Mouse (Mus musculus): ENCODE measurements at regions not wholly inside any gene's neighbourhood (a gene's known extent, or its start where the extent isn't known, plus 50 kb on each side); places are given as distances from the start of the nearest gene placed in this dataset.

DNA sequence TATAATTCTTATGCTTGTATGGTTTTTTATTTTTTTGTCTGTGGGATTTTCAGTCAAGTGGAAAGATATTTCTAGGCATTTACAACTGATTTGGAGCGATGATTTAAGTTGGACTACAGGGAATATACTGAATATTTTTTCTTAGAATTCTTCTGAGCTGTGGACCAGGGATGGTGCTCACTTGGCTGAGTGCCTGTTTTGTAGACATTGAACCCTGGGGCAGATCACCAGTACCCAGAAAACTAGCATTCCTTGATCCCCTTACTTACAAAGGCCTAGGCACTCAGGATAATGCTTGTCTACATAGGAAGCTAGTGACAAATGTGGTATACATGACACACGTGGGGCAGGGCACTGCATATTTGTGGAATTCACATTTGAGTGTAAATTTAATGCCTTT lies 624.6 kb downstream of the Inhba start:
- no peak overlapping the region for H3K4me3 ChIP-seq (ENCODE audit: control insufficient read depth, insufficient read depth, low read length)
- H3K36me3 ChIP-seq (ENCODE audit: control insufficient read depth, insufficient read depth, low read length): no peaks in the 10 kb centered on the region
- H3K4me1 ChIP-seq (replicated peaks; ENCODE audit: control insufficient read depth, insufficient read depth, low read length): no peaks in the 10 kb centered on the region
- no peak for DNase-seq
- TF ChIP-seq POLR2A (IDR thresholded peaks at IDR 0.05; ENCODE audit: control insufficient read depth, extremely low read depth, insufficient read depth, low read length, poor library complexity): no peak
- no peak for TF ChIP-seq CTCF (IDR thresholded peaks at IDR 0.05; ENCODE audit: borderline replicate concordance, control insufficient read depth, extremely low read depth, insufficient read depth, low read length, poor library complexity)
- H3K27ac ChIP-seq (ENCODE audit: control insufficient read depth, insufficient read depth, low read length): no peak overlapping the region
- no peaks in the 10 kb centered on the region for H3K27me3 ChIP-seq (ENCODE audit: control insufficient read depth, insufficient read depth, low read length)
- WGBS: 90% methylated on average over 2 of the region's 2 CpGs

DNA sequence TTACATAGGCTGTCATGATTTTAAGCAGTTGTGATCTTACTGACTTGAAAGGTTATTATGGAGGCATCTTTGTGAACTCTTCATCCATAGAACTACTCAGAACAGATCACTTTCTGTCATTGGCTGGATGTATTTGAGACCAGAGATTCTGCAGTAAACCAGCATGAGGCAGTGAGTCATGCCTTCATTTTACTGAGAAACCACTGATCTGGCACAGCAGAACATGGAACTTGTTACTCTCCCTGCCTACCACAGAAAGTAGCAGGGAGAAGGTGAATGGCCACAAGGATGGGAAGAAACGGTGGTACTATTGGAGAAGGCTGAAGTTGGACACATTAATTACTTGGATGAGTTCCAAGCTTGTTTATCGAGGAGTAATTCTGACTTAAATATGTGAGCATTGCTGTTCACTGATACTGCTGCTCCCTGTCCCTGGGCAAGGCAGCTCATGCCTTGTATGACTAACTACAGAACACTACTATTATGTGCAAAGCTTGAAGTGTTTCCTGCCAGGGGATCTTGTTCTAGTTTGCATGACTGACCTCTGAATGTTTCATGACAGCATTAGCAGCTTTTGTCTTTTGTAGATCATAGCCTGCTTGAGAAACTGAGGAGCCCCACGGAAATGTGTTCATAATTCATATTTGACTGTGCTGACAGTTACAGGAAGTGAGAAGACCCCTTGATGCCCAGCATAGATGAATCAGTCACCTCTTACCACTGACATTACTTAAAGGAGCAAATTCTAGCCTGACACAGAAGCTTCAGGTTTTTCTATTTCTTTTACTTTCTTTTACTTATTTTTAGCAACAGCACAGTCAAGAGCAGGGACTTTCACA lies 630.2 kb downstream of the Inhba start:
- no peaks in the 10 kb centered on the region for H3K36me3 ChIP-seq (ENCODE audit: control insufficient read depth, insufficient read depth, low read length)
- no peaks in the 10 kb centered on the region for H3K4me1 ChIP-seq (replicated peaks; ENCODE audit: control insufficient read depth, insufficient read depth, low read length)
- 55% methylated on average over 3 of the region's 3 CpGs for WGBS
- no peaks in the 10 kb centered on the region for H3K27me3 ChIP-seq (ENCODE audit: control insufficient read depth, insufficient read depth, low read length)
- no peak overlapping the region for H3K27ac ChIP-seq (ENCODE audit: control insufficient read depth, insufficient read depth, low read length)
- TF ChIP-seq CTCF (IDR thresholded peaks at IDR 0.05; ENCODE audit: borderline replicate concordance, control insufficient read depth, extremely low read depth, insufficient read depth, low read length, poor library complexity): no peak
- no peak for TF ChIP-seq POLR2A (IDR thresholded peaks at IDR 0.05; ENCODE audit: control insufficient read depth, extremely low read depth, insufficient read depth, low read length, poor library complexity)
- no peak for DNase-seq
- H3K4me3 ChIP-seq (ENCODE audit: control insufficient read depth, insufficient read depth, low read length): no peak overlapping the region

GRCm38 (mm10) chr13:16642450-16642994 lies 630.9 kb downstream of the Inhba start:
- no peak overlapping the region for H3K27ac ChIP-seq (ENCODE audit: control insufficient read depth, insufficient read depth, low read length)
- 73% methylated on average over 6 of the region's 6 CpGs for WGBS
- H3K27me3 ChIP-seq (ENCODE audit: control insufficient read depth, insufficient read depth, low read length): no peaks in the 10 kb centered on the region

GRCm38 (mm10) chr13:16645311-16645710 lies 633.7 kb downstream of the Inhba start:
- H3K27me3 ChIP-seq (ENCODE audit: control insufficient read depth, insufficient read depth, low read length): no peaks in the 10 kb centered on the region
- 95% methylated on average over 3 of the region's 3 CpGs for WGBS

More at GRCm38 (mm10) chr13:16642450-16642994, 630.9 kb downstream of the Inhba start:
- no peak for TF ChIP-seq CTCF (IDR thresholded peaks at IDR 0.05; ENCODE audit: borderline replicate concordance, control insufficient read depth, extremely low read depth, insufficient read depth, low read length, poor library complexity)
- no peak for TF ChIP-seq POLR2A (IDR thresholded peaks at IDR 0.05; ENCODE audit: control insufficient read depth, extremely low read depth, insufficient read depth, low read length, poor library complexity)
- Histone ChIP-seq H3K36me3 (ENCODE audit: control insufficient read depth, insufficient read depth, low read length) (no peaks in the 10 kb centered on the region), H3K4me3 (ENCODE audit: control insufficient read depth, insufficient read depth, low read length) (no peak overlapping the region), H3K4me1 (replicated peaks; ENCODE audit: control insufficient read depth, insufficient read depth, low read length) (no peaks in the 10 kb centered on the region)
- no peak for DNase-seq

GRCm38 (mm10) chr13:16646056-16646455 lies 634.4 kb downstream of the Inhba start:
- Histone ChIP-seq H3K4me3 (ENCODE audit: control insufficient read depth, insufficient read depth, low read length) (no peak overlapping the region), H3K4me1 (replicated peaks; ENCODE audit: control insufficient read depth, insufficient read depth, low read length) (no peaks in the 10 kb centered on the region), H3K36me3 (ENCODE audit: control insufficient read depth, insufficient read depth, low read length) (no peaks in the 10 kb centered on the region), H3K27ac (ENCODE audit: control insufficient read depth, insufficient read depth, low read length) (no peak overlapping the region), H3K27me3 (ENCODE audit: control insufficient read depth, insufficient read depth, low read length) (no peaks in the 10 kb centered on the region)
- no peak for DNase-seq
- TF ChIP-seq POLR2A (IDR thresholded peaks at IDR 0.05; ENCODE audit: control insufficient read depth, extremely low read depth, insufficient read depth, low read length, poor library complexity) (no peak), CTCF (IDR thresholded peaks at IDR 0.05; ENCODE audit: borderline replicate concordance, control insufficient read depth, extremely low read depth, insufficient read depth, low read length, poor library complexity) (no peak)

More at GRCm38 (mm10) chr13:16645311-16645710, 633.7 kb downstream of the Inhba start:
- TF ChIP-seq CTCF (IDR thresholded peaks at IDR 0.05; ENCODE audit: borderline replicate concordance, control insufficient read depth, extremely low read depth, insufficient read depth, low read length, poor library complexity): no peak
- no peak for TF ChIP-seq POLR2A (IDR thresholded peaks at IDR 0.05; ENCODE audit: control insufficient read depth, extremely low read depth, insufficient read depth, low read length, poor library complexity)
- Histone ChIP-seq H3K36me3 (ENCODE audit: control insufficient read depth, insufficient read depth, low read length) (no peaks in the 10 kb centered on the region), H3K27ac (ENCODE audit: control insufficient read depth, insufficient read depth, low read length) (no peak overlapping the region), H3K4me1 (replicated peaks; ENCODE audit: control insufficient read depth, insufficient read depth, low read length) (no peaks in the 10 kb centered on the region), H3K4me3 (ENCODE audit: control insufficient read depth, insufficient read depth, low read length) (no peak overlapping the region)
- DNase-seq: no peak

DNA sequence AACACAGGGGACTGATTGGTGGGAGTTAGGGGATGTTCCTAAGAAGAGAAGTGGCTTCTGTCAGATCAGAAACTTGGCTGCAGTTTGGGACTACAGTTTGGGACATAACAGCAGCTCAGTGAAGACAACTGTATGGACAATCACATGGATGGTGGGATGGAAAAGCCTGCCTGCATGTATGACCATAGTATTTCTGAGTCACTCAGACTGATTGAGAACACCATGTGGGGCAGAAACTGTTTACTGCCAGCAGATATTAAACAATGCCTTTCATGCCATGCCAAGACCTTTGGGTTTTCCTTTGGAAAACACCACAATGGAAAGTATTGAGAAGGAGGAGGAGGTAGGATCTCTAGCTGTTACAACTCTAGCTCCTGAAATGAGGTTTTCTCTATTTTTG lies 635.0 kb downstream of the Inhba start:
- Histone ChIP-seq H3K27me3 (ENCODE audit: control insufficient read depth, insufficient read depth, low read length) (no peaks in the 10 kb centered on the region), H3K4me3 (ENCODE audit: control insufficient read depth, insufficient read depth, low read length) (no peak overlapping the region), H3K36me3 (ENCODE audit: control insufficient read depth, insufficient read depth, low read length) (no peaks in the 10 kb centered on the region), H3K4me1 (replicated peaks; ENCODE audit: control insufficient read depth, insufficient read depth, low read length) (no peaks in the 10 kb centered on the region), H3K27ac (ENCODE audit: control insufficient read depth, insufficient read depth, low read length) (no peak overlapping the region)
- TF ChIP-seq POLR2A (IDR thresholded peaks at IDR 0.05; ENCODE audit: control insufficient read depth, extremely low read depth, insufficient read depth, low read length, poor library complexity) (no peak), CTCF (IDR thresholded peaks at IDR 0.05; ENCODE audit: borderline replicate concordance, control insufficient read depth, extremely low read depth, insufficient read depth, low read length, poor library complexity) (no peak)
- no peak for DNase-seq

All from thymus, adult 2 months (tissue).